Mouse (Mus musculus): Measurements from ENCODE around the gene Grid2. TPM values are rescaled to one million over a fixed set of nuclear protein-coding genes. Genes with fewer than 3 reads are reported as not detected.

The Grid2 gene
- polyA plus RNA-seq, 1 experiment from 2014 or later, result 1.8 TPM

DNA sequence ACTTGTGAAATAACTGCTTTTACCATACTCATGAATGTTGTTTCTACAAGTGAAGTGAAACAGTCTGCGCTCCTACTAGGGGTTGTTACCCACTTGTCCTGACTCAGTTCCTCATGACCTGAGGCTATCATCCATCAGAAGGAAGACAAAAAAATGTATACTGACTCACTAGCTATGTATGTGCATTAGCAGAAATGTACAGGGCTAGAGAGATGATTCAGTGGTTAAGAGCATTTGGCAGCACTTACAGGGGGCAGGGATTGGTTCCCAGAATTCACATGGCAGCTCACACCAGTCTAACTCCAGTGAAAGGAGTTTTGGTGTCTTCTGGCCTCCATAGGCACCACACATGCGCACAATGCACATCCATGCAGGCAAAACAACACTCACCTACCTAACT, 642.5 kb downstream of the Grid2 start:
- Histone ChIP-seq H3K27ac (ENCODE audit: poor library complexity, severe bottlenecking) (no peak overlapping the region), H3K27me3 (replicated peaks) (no peaks in the 10 kb centered on the region), H3K36me3 (no peaks in the 10 kb centered on the region), H3K9ac (no peak overlapping the region), H3K4me1 (replicated peaks) (no peaks in the 10 kb centered on the region), H3K4me3 (no peak overlapping the region), H3K9me3 (replicated peaks) (no peaks in the 10 kb centered on the region), H3K4me2 (no peak overlapping the region)
- 86% methylated on average over 2 of the region's 2 CpGs for WGBS
- ATAC-seq (ENCODE audit: insufficient number of reproducible peaks, low FRiP score), result no peak

DNA sequence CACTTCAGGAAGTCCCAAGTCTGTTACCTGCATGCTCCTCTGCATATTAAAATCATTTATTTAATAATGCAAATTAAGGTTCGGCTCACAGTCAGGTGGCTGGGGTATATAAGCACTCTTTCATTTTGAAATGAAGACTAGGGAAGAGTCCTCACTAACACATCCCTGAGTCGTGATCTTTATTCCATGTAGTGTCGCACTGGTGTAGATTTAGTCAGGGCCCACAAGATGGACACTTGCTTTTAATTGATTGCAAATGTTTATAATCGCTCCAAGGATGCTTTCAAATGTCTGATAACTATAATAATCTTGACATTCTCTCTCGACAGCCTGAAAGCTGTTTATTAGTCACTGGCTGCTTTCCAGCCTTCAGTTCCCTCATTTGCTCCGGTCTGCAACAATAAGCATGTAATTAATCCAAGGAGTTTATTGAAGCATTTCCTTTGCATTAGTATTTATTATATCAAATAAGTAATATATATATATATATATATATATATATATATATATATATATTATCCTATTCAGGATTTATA, 661.4 kb downstream of the Grid2 start:
- Histone ChIP-seq H3K36me3 (no peaks in the 10 kb centered on the region), H3K4me2 (no peak overlapping the region), H3K27ac (ENCODE audit: poor library complexity, severe bottlenecking) (no peak overlapping the region), H3K9me3 (replicated peaks) (no peaks in the 10 kb centered on the region), H3K27me3 (replicated peaks) (no peaks in the 10 kb centered on the region), H3K4me1 (replicated peaks) (no peaks in the 10 kb centered on the region), H3K4me3 (no peak overlapping the region), H3K9ac (no peak overlapping the region)
- 72% methylated on average over 6 of the region's 6 CpGs for WGBS
- no peak for ATAC-seq (ENCODE audit: insufficient number of reproducible peaks, low FRiP score)

DNA sequence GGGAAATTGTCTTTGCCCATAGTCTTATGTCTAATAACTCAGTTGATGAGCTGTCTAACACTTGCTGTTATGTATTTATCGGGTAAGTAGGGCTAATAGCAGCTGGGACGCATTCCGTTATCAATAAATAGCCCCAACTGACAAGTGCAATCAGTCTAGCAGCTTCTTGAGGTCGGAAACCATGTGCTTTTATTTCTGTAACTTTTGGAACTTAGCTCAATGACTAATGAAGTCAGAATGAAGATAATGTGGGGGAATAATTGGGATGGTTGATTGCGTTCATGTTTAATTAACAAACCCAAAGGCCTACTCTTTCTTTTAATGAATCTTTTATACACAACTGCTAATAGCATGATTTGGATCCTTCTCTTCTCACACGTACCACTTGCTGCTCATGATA, 666.3 kb downstream of the Grid2 start:
- no peak for ATAC-seq (ENCODE audit: insufficient number of reproducible peaks, low FRiP score)
- no peaks in the 10 kb centered on the region for H3K4me1 ChIP-seq (replicated peaks)
- no peak overlapping the region for H3K9ac ChIP-seq
- H3K36me3 ChIP-seq, result no peaks in the 10 kb centered on the region
- H3K9me3 ChIP-seq (replicated peaks), result no peaks in the 10 kb centered on the region
- WGBS, result 80% methylated on average over 6 of the region's 6 CpGs
- H3K27ac ChIP-seq (ENCODE audit: poor library complexity, severe bottlenecking), result no peak overlapping the region
- no peak overlapping the region for H3K4me2 ChIP-seq
- no peak overlapping the region for H3K4me3 ChIP-seq
- no peaks in the 10 kb centered on the region for H3K27me3 ChIP-seq (replicated peaks)

DNA sequence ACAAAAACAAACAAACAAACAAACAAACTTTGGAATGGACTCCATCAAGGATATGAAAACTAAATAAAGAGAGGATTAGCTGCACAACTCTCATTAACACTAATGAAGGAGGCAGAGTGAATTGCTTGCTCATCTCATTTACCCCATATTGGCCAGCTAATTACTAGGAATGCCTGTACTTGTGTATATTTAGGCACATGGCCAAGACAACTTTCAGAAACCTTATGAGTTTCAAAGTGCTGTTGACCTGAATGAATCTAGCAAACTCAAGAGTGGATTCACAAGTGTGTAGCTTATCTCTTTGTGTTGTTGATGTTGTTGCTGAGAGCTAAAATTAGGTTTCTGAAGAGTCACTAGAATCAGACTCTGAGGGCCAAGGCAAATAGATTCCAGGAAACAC, 675.5 kb downstream of the Grid2 start:
- Histone ChIP-seq H3K9ac (no peak overlapping the region), H3K27me3 (replicated peaks) (no peaks in the 10 kb centered on the region), H3K9me3 (replicated peaks) (no peaks in the 10 kb centered on the region), H3K4me2 (no peak overlapping the region), H3K27ac (ENCODE audit: poor library complexity, severe bottlenecking) (peak overlapping the region; percentile 54; the same call in 1 of the 2 replicates), H3K4me3 (no peak overlapping the region), H3K4me1 (replicated peaks) (peaks cover 11% of the 10 kb centered on the region), H3K36me3 (no peaks in the 10 kb centered on the region)
- no peak for ATAC-seq (ENCODE audit: insufficient number of reproducible peaks, low FRiP score)

DNA sequence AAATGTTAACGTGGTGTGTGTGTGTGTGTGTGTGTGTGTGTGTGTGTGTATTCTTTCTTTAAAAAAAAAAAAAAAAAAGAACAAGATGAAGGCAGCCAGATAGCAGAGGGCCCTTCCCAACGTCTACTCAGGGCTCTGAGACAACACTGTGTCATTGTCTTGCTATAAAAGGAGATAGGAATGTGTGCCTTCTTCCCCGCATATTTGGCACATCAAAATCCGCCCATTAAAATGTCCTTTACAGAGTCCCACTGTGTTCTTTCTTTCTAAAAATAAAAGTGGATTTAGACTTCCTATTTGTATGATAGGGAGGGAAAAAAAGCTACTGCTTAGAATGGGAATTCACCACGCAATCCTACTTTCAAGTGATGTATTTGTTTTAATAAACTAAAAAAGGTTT, 691.0 kb downstream of the Grid2 start:
- no peaks in the 10 kb centered on the region for H3K4me1 ChIP-seq (replicated peaks)
- H3K9ac ChIP-seq, result no peak overlapping the region
- ATAC-seq (ENCODE audit: insufficient number of reproducible peaks, low FRiP score), result no peak
- no peaks in the 10 kb centered on the region for H3K36me3 ChIP-seq
- H3K27ac ChIP-seq (ENCODE audit: poor library complexity, severe bottlenecking), result no peak overlapping the region
- no peaks in the 10 kb centered on the region for H3K9me3 ChIP-seq (replicated peaks)
- no peak overlapping the region for H3K4me2 ChIP-seq
- H3K4me3 ChIP-seq, result no peak overlapping the region
- no peaks in the 10 kb centered on the region for H3K27me3 ChIP-seq (replicated peaks)
- WGBS, result 48% methylated on average over 5 of the region's 5 CpGs

DNA sequence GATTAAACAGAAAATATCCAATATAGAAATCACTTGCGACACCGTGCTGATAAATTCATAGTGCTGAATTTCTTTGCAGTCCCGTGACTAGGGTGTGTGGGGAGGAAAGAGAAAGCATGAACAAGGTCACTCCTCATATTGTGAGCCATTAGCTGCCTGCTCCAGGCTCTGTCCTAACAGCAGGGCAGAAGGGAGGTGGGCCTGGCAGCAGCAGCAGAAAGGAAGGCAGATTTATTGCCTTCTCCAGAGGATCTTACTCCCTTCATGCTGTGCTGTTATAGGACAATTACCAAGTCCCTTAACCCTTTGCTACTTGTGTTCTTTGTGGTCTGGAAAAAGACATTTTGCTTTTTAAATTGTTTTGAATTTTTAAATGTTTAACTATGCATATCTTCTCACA, 708.1 kb downstream of the Grid2 start:
- Histone ChIP-seq H3K4me1 (replicated peaks) (no peaks in the 10 kb centered on the region), H3K27me3 (replicated peaks) (no peaks in the 10 kb centered on the region), H3K4me2 (no peak overlapping the region), H3K27ac (ENCODE audit: poor library complexity, severe bottlenecking) (no peak overlapping the region), H3K36me3 (no peaks in the 10 kb centered on the region), H3K9ac (no peak overlapping the region), H3K9me3 (replicated peaks) (no peaks in the 10 kb centered on the region), H3K4me3 (no peak overlapping the region)
- 75% methylated on average over 3 of the region's 3 CpGs for WGBS
- ATAC-seq (ENCODE audit: insufficient number of reproducible peaks, low FRiP score), result no peak

DNA sequence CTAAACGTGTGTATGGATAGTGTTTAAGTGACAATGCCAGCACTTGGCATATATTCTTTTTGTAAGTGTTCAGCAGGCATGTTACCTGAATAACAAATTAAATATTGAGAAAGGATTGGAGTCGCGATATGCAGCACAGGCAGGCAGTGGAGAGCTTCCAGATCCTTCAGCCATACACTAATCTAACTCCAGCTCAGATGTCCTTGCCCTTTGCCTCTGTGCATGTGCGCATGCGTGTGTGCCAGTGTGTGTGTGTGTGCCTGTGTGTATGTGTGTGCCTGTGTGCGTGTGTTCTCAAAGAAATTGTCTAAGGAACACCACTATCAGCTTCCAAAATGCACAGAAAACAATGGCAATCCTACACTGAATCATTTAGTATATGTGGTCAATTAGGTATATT, 708.6 kb downstream of the Grid2 start:
- H3K27me3 ChIP-seq (replicated peaks), result no peaks in the 10 kb centered on the region
- H3K4me2 ChIP-seq, result no peak overlapping the region
- no peak overlapping the region for H3K4me3 ChIP-seq
- ATAC-seq (ENCODE audit: insufficient number of reproducible peaks, low FRiP score), result no peak
- H3K27ac ChIP-seq (ENCODE audit: poor library complexity, severe bottlenecking), result no peak overlapping the region
- no peaks in the 10 kb centered on the region for H3K36me3 ChIP-seq
- H3K4me1 ChIP-seq (replicated peaks), result no peaks in the 10 kb centered on the region
- no peaks in the 10 kb centered on the region for H3K9me3 ChIP-seq (replicated peaks)
- H3K9ac ChIP-seq, result no peak overlapping the region
- WGBS, result 81% methylated on average over 6 of the region's 6 CpGs

DNA sequence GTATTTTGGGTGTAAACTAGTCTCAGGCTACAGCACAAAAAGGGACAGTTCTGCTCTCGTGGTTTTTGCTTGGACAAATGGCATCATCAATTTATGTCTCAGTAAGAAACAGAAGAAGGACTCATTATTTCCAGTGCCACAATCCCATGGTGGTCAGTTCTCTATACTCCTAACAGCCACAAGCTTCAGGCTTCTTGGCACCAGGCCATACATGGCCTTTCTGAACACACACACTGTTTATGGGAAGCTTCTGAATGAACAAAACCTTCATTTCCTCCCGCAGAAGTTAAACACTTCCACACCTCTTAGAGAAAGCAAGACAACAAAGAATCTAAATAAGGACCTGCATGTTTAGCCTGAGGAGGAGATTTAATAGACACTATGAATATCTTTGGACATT, 709.1 kb downstream of the Grid2 start:
- Histone ChIP-seq H3K36me3 (no peaks in the 10 kb centered on the region), H3K4me3 (no peak overlapping the region), H3K27me3 (replicated peaks) (no peaks in the 10 kb centered on the region), H3K4me1 (replicated peaks) (no peaks in the 10 kb centered on the region), H3K9me3 (replicated peaks) (no peaks in the 10 kb centered on the region), H3K4me2 (no peak overlapping the region), H3K27ac (ENCODE audit: poor library complexity, severe bottlenecking) (no peak overlapping the region), H3K9ac (no peak overlapping the region)
- ATAC-seq (ENCODE audit: insufficient number of reproducible peaks, low FRiP score), result no peak
- 66% methylated on average over 2 of the region's 2 CpGs for WGBS

DNA sequence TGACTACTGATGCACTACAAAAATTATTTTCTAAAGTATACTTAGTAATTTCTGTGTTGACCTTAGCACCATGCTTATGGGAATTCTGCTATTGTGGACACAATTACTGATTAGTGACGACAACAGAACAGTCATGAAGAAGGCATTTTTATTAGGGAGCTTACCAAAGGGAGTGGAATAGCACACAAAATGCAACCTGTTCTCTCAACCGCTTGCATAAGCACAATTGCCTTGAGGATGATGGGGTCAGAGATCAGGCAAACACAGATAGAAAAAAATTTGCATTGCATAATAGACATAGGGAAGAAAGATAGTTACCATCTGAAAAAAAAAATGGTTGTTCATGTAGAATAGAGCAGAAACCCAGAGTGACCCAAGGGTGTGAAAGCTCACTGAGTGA, 790.4 kb downstream of the Grid2 start:
- no peak for ATAC-seq (ENCODE audit: insufficient number of reproducible peaks, low FRiP score)
- Histone ChIP-seq H3K36me3 (no peaks in the 10 kb centered on the region), H3K4me3 (no peak overlapping the region), H3K9ac (no peak overlapping the region), H3K27ac (ENCODE audit: poor library complexity, severe bottlenecking) (no peak overlapping the region), H3K27me3 (replicated peaks) (no peaks in the 10 kb centered on the region), H3K4me1 (replicated peaks) (no peaks in the 10 kb centered on the region), H3K4me2 (no peak overlapping the region), H3K9me3 (replicated peaks) (no peaks in the 10 kb centered on the region)
- 77% methylated on average over 2 of the region's 2 CpGs for WGBS

DNA sequence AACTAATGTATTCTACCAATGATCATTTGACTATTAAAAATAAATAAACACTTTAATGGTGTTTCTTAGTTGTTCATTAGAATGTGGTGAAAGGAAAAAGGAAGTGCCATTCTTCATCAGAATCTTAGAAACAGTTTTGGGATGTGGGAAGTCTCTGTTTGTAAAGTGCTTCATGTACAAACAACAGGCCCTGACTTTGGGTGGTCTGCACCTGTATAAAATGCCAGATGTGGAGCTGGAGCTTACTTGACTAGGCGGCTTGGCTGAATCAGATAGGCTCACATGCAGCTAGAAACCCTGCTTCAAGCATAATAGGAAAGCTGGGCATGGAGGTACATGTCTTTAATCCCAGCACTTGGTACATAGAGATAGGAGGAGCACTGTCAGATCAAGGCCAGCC, 791.1 kb downstream of the Grid2 start:
- H3K27me3 ChIP-seq (replicated peaks), result no peaks in the 10 kb centered on the region
- H3K4me3 ChIP-seq, result no peak overlapping the region
- H3K9me3 ChIP-seq (replicated peaks), result no peaks in the 10 kb centered on the region
- H3K36me3 ChIP-seq, result no peaks in the 10 kb centered on the region
- no peaks in the 10 kb centered on the region for H3K4me1 ChIP-seq (replicated peaks)
- H3K27ac ChIP-seq (ENCODE audit: poor library complexity, severe bottlenecking), result no peak overlapping the region
- WGBS, result 76% methylated on average over 1 of the region's 1 CpGs
- no peak for ATAC-seq (ENCODE audit: insufficient number of reproducible peaks, low FRiP score)
- no peak overlapping the region for H3K4me2 ChIP-seq
- no peak overlapping the region for H3K9ac ChIP-seq

DNA sequence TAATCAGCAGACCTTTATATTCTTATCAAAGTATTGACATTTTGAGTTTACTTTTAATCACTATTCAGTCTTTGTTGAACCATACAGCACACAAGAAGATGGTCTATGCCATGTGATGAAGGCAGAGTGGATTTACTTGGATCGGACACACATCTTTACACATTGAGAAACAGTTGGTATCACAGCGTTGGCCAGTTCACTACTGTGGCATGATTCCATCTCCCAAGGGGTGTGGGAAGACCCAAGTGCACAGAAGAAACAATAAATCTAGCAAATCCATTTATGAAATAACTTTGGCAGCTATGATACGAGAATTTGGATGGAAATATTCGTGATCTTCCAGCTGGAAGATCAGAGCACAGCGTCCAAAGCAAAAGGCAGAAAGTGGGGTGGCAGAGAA, 792.3 kb downstream of the Grid2 start:
- 86% methylated on average over 5 of the region's 5 CpGs for WGBS
- ATAC-seq (ENCODE audit: insufficient number of reproducible peaks, low FRiP score), result no peak
- Histone ChIP-seq H3K9ac (no peak overlapping the region), H3K27me3 (replicated peaks) (no peaks in the 10 kb centered on the region), H3K36me3 (no peaks in the 10 kb centered on the region), H3K27ac (ENCODE audit: poor library complexity, severe bottlenecking) (no peak overlapping the region), H3K9me3 (replicated peaks) (no peaks in the 10 kb centered on the region), H3K4me2 (no peak overlapping the region), H3K4me1 (replicated peaks) (no peaks in the 10 kb centered on the region), H3K4me3 (no peak overlapping the region)

DNA sequence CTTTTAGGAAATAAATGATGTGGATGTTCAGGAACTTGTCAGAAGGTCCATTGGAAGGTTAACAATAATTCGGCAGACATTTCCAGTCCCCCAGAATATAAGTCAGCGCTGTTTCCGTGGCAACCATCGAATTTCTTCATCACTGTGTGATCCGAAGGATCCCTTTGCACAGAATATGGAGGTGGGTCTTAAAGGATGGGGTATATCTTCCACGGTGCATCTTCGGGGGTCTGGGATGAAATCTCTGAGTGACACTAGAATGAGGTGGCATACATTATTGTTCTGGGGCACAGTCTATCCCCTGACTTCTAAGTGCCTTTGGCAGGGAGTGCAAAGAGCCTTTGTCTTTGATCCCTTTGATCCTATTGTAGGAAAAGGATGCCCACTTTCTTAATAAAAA, 808.2 kb downstream of the Grid2 start:
- ATAC-seq (ENCODE audit: insufficient number of reproducible peaks, low FRiP score), result no peak
- 82% methylated on average over 7 of the region's 7 CpGs for WGBS

More for the DNA sequence above, 808.2 kb downstream of the Grid2 start:
- Histone ChIP-seq H3K4me1 (replicated peaks) (no peaks in the 10 kb centered on the region), H3K9ac (no peak overlapping the region), H3K27ac (ENCODE audit: poor library complexity, severe bottlenecking) (no peak overlapping the region), H3K27me3 (replicated peaks) (no peaks in the 10 kb centered on the region), H3K36me3 (no peaks in the 10 kb centered on the region), H3K9me3 (replicated peaks) (no peaks in the 10 kb centered on the region), H3K4me3 (no peak overlapping the region), H3K4me2 (no peak overlapping the region)

All from heart, embryonic 12.5 days (tissue).